ENCODE assay signal across 34 mouse cellular contexts in genomic region chr13:19821639-19822038, GRCm38 (mm10). TPM values are rescaled to one million over a fixed set of nuclear protein-coding genes. Genes with fewer than 3 reads are reported as not detected.
"Had no signal": no experiment of that assay in that cellular context is flagged by ENCODE, and none has a peak within 500 bp of the region (broad histone marks: within the 10 kb centered on the region; RNA-seq: fewer than 3 reads in every experiment).

No protein-coding gene starts in this region.

- H3K4me1 ChIP-seq: limb, embryonic 10.5 days; limb, embryonic 12.5 days; limb, embryonic 13.5 days; limb, embryonic 15.5 days; liver, embryonic 12.5 days; liver, embryonic 13.5 days; liver, embryonic 15.5 days; lung, embryonic 15.5 days; midbrain, embryonic 10.5 days; midbrain, embryonic 12.5 days; midbrain, embryonic 13.5 days; midbrain, embryonic 15.5 days; neural tube, embryonic 12.5 days; neural tube, embryonic 13.5 days had no signal

- H3K9me3 ChIP-seq: limb, embryonic 10.5 days; limb, embryonic 12.5 days; limb, embryonic 13.5 days; limb, embryonic 15.5 days; liver, embryonic 12.5 days; liver, embryonic 13.5 days; liver, embryonic 15.5 days; lung, embryonic 15.5 days; megakaryocyte, embryonic 14.5 days; midbrain, embryonic 10.5 days; midbrain, embryonic 12.5 days; midbrain, embryonic 13.5 days; midbrain, embryonic 15.5 days; neural tube, embryonic 12.5 days; neural tube, embryonic 13.5 days had no signal

- H3K27ac ChIP-seq: limb, embryonic 10.5 days; limb, embryonic 12.5 days; limb, embryonic 13.5 days; limb, embryonic 15.5 days; liver, embryonic 12.5 days; liver, embryonic 13.5 days; liver, embryonic 14.5 days; liver, embryonic 15.5 days; lung, embryonic 15.5 days; midbrain, embryonic 10.5 days; midbrain, embryonic 12.5 days; midbrain, embryonic 13.5 days; midbrain, embryonic 15.5 days; neural tube, embryonic 12.5 days; neural tube, embryonic 13.5 days had no signal

- DNase-seq: left cerebral cortex, postnatal 4 days; liver; liver, embryonic 13.5 days; liver, postnatal 0 days; lung, adult 18-20 months; lung, adult 2 months; lung, embryonic 14.5 days; lung, postnatal 10 days; lung, postnatal 14 days; lung, postnatal 36 days; midbrain, embryonic 14.5 days had no signal

- H3K4me3 ChIP-seq: limb, embryonic 10.5 days; limb, embryonic 12.5 days; limb, embryonic 13.5 days; limb, embryonic 15.5 days; liver, embryonic 12.5 days; liver, embryonic 13.5 days; liver, embryonic 15.5 days; lung, embryonic 15.5 days; megakaryocyte, embryonic 14.5 days; midbrain, embryonic 10.5 days; midbrain, embryonic 12.5 days; midbrain, embryonic 13.5 days; midbrain, embryonic 15.5 days; neural tube, embryonic 12.5 days; neural tube, embryonic 13.5 days had no signal

- H3K36me3 ChIP-seq: limb, embryonic 10.5 days; limb, embryonic 12.5 days; limb, embryonic 13.5 days; limb, embryonic 15.5 days; liver, embryonic 12.5 days; liver, embryonic 13.5 days; liver, embryonic 15.5 days; lung, embryonic 15.5 days; midbrain, embryonic 10.5 days; midbrain, embryonic 12.5 days; midbrain, embryonic 13.5 days; midbrain, embryonic 15.5 days; neural tube, embryonic 12.5 days; neural tube, embryonic 13.5 days had no signal

- H3K27me3 ChIP-seq: limb, embryonic 12.5 days; limb, embryonic 13.5 days; limb, embryonic 15.5 days; liver, embryonic 12.5 days; liver, embryonic 13.5 days; liver, embryonic 15.5 days; lung, embryonic 15.5 days; megakaryocyte, embryonic 14.5 days; midbrain, embryonic 12.5 days; midbrain, embryonic 13.5 days; midbrain, embryonic 15.5 days; neural tube, embryonic 12.5 days; neural tube, embryonic 13.5 days had no signal

- ATAC-seq: liver, embryonic 12.5 days; liver, postnatal 0 days; lung, postnatal 0 days; midbrain, embryonic 13.5 days; midbrain, embryonic 15.5 days; midbrain, embryonic 16.5 days had no signal

RNA-seq across cellular contexts. Expression of gene Gpr141, which starts 2.4 kb away (rescaled TPM):
- total RNA-seq: left cerebral cortex, adult 8-10 months; left cerebral cortex, postnatal 10 days; left cerebral cortex, postnatal 14 days; left cerebral cortex, postnatal 25 days; left cerebral cortex, postnatal 36 days had no signal
- polyA plus RNA-seq: limb, embryonic 10.5 days; midbrain, embryonic 12.5 days; midbrain, embryonic 13.5 days; neural tube, embryonic 11.5 days had no signal
